Mouse (Mus musculus): Measurements from ENCODE around the gene Zfp791. TPM values are rescaled to one million over a fixed set of nuclear protein-coding genes. Genes with fewer than 3 reads are reported as not detected.
"Not testable (repeated sequence)": the region's sequence is repeated elsewhere in the genome, so short reads cannot be mapped to it uniquely, and the experiment has no call there.

Gene Zfp791
- polyA plus RNA-seq (2015; fragmentation: Nextera tagmentation; extraction: Ambion mirVana), result 2.1 and 2.3 TPM in 2 replicates

- H3K4me3 ChIP-seq, result no peak within 1 kb of the TSS
- no peak within 1 kb of the TSS for H3K4me2 ChIP-seq
- no peak within 1 kb of the TSS for H3K27ac ChIP-seq
- WGBS, result 78% methylated on average over 3 of the region's 3 CpGs
- no peak within 1 kb of the TSS for H3K9ac ChIP-seq
- H3K4me1 ChIP-seq, result peaks cover 9% of the 10 kb centered on the region; the same call in 1 of the 2 replicates
- H3K9me3 ChIP-seq (replicated peaks), result no peaks in the 10 kb centered on the region
- ATAC-seq, result no peak
- no peaks in the 10 kb centered on the region for H3K36me3 ChIP-seq (ENCODE audit: poor library complexity, severe bottlenecking)
- no peaks in the 10 kb centered on the region for H3K27me3 ChIP-seq
Measured at GRCm38 (mm10) chr8:85122995-85123394, at the start of gene Zfp791. TSS of gene Zfp791 (minus strand) at chr8:85123095.

- Histone ChIP-seq H3K4me3 (no peak overlapping the region), H3K27me3 (0 out of 2 replicates have a peak, but pooled peaks cover 4% of the 10 kb centered on the region), H3K9ac (no peak overlapping the region), H3K27ac (no peak overlapping the region), H3K4me2 (no peak overlapping the region), H3K9me3 (replicated peaks) (no peaks in the 10 kb centered on the region), H3K4me1 (no peaks in the 10 kb centered on the region), H3K36me3 (ENCODE audit: poor library complexity, severe bottlenecking) (no peaks in the 10 kb centered on the region)
- ATAC-seq, result no peak
- WGBS, result 27% methylated on average over 14 of the region's 14 CpGs
Measured at GRCm38 (mm10) chr8:85171291-85171690, 48.4 kb upstream of the Zfp791 start.

GRCm38 (mm10) chr8:85151624-85152023 lies 28.7 kb upstream of the Zfp791 start, which contains the start of gene Cks1brt:
TSS of gene Cks1brt (plus strand) at chr8:85151924.
- no peak for ATAC-seq
- 88% methylated on average over 3 of the region's 3 CpGs for WGBS
- no peak within 1 kb of the TSS for H3K4me3 ChIP-seq
- H3K27me3 ChIP-seq, result no peaks in the 10 kb centered on the region
- H3K36me3 ChIP-seq (ENCODE audit: poor library complexity, severe bottlenecking), result no peaks in the 10 kb centered on the region
- no peak within 1 kb of the TSS for H3K4me2 ChIP-seq
- no peak within 1 kb of the TSS for H3K9ac ChIP-seq
- no peak within 1 kb of the TSS for H3K27ac ChIP-seq
- peaks cover 37% of the 10 kb centered on the region for H3K9me3 ChIP-seq (replicated peaks)
- H3K4me1 ChIP-seq, result no peaks in the 10 kb centered on the region

GRCm38 (mm10) chr8:85142516-85142915 lies 19.6 kb upstream of the Zfp791 start:
- no peak overlapping the region for H3K27ac ChIP-seq
- H3K9me3 ChIP-seq (replicated peaks), result peaks cover 8% of the 10 kb centered on the region; the same call in 1 of the 2 replicates
- no peak overlapping the region for H3K9ac ChIP-seq
- H3K36me3 ChIP-seq (ENCODE audit: poor library complexity, severe bottlenecking), result no peaks in the 10 kb centered on the region
- no peaks in the 10 kb centered on the region for H3K4me1 ChIP-seq
- no peak overlapping the region for H3K4me3 ChIP-seq
- no peak overlapping the region for H3K4me2 ChIP-seq
- WGBS, result 93% methylated on average over 4 of the region's 4 CpGs
- no peaks in the 10 kb centered on the region for H3K27me3 ChIP-seq
- no peak for ATAC-seq

- not testable (repeated sequence) for H3K27me3 ChIP-seq; H3K9me3 ChIP-seq (replicated peaks); ATAC-seq; H3K4me1 ChIP-seq; H3K9ac ChIP-seq; H3K4me2 ChIP-seq; H3K4me3 ChIP-seq; H3K27ac ChIP-seq; H3K36me3 ChIP-seq (ENCODE audit: poor library complexity, severe bottlenecking)
- WGBS, result 80% methylated on average over 2 of the region's 2 CpGs
Measured at GRCm38 (mm10) chr8:85135690-85136089, 12.8 kb upstream of the Zfp791 start.

- peaks cover 6% of the 10 kb centered on the region; the same call in 1 of the 2 replicates for H3K27me3 ChIP-seq
- H3K27ac ChIP-seq, result no peak overlapping the region
- no peak for ATAC-seq
- H3K4me2 ChIP-seq, result no peak overlapping the region
- no peak overlapping the region for H3K9ac ChIP-seq
- H3K4me3 ChIP-seq, result no peak overlapping the region
- H3K36me3 ChIP-seq (ENCODE audit: poor library complexity, severe bottlenecking), result no peaks in the 10 kb centered on the region
- 97% methylated on average over 1 of the region's 1 CpGs for WGBS
- no peaks in the 10 kb centered on the region for H3K9me3 ChIP-seq (replicated peaks)
- no peaks in the 10 kb centered on the region for H3K4me1 ChIP-seq
Measured at GRCm38 (mm10) chr8:85132335-85132734, 9.4 kb upstream of the Zfp791 start.

- H3K27me3 ChIP-seq, result no peaks in the 10 kb centered on the region
- H3K4me3 ChIP-seq, result no peak overlapping the region
- ATAC-seq, result no peak
- H3K9ac ChIP-seq, result no peak overlapping the region
- no peak overlapping the region for H3K4me2 ChIP-seq
- H3K4me1 ChIP-seq, result peaks cover 6% of the 10 kb centered on the region; the same call in 1 of the 2 replicates
- H3K36me3 ChIP-seq (ENCODE audit: poor library complexity, severe bottlenecking), result no peaks in the 10 kb centered on the region
- H3K9me3 ChIP-seq (replicated peaks), result no peaks in the 10 kb centered on the region
- H3K27ac ChIP-seq, result no peak overlapping the region
- WGBS, result 93% methylated on average over 8 of the region's 8 CpGs
Measured at GRCm38 (mm10) chr8:85123691-85124090, 796 bp upstream of the Zfp791 start.

GRCm38 (mm10) chr8:85120251-85120650 lies 2.6 kb downstream of the Zfp791 start:
- ATAC-seq; H3K27ac ChIP-seq; H3K36me3 ChIP-seq (ENCODE audit: poor library complexity, severe bottlenecking); H3K9ac ChIP-seq; H3K9me3 ChIP-seq (replicated peaks); H3K4me3 ChIP-seq; H3K4me2 ChIP-seq; H3K4me1 ChIP-seq; H3K27me3 ChIP-seq: not testable (repeated sequence)
- 80% methylated on average over 5 of the region's 5 CpGs for WGBS

- ATAC-seq, result peak; percentile 86
- H3K4me2 ChIP-seq, result peak overlapping the region; percentile 86
Measured at GRCm38 (mm10) chr8:85119052-85119981, 3.6 kb downstream of the Zfp791 start.

GRCm38 (mm10) chr8:85116984-85117383 lies 5.9 kb downstream of the Zfp791 start:
- no peak overlapping the region for H3K27ac ChIP-seq
- 93% methylated on average over 7 of the region's 7 CpGs for WGBS
- H3K4me1 ChIP-seq, result peaks cover 9% of the 10 kb centered on the region; the same call in 1 of the 2 replicates
- no peaks in the 10 kb centered on the region for H3K9me3 ChIP-seq (replicated peaks)
- no peak overlapping the region for H3K4me2 ChIP-seq
- peaks cover 3% of the 10 kb centered on the region; the same call in 1 of the 2 replicates for H3K36me3 ChIP-seq (ENCODE audit: poor library complexity, severe bottlenecking)
- no peak for ATAC-seq
- H3K9ac ChIP-seq, result no peak overlapping the region
- H3K4me3 ChIP-seq, result no peak overlapping the region
- no peaks in the 10 kb centered on the region for H3K27me3 ChIP-seq

More at GRCm38 (mm10) chr8:85119052-85119981, 3.6 kb downstream of the Zfp791 start:
- WGBS, result 6% methylated on average over 37 of the region's 37 CpGs
- H3K27ac ChIP-seq, result no peak overlapping the region
- no peaks in the 10 kb centered on the region for H3K9me3 ChIP-seq (replicated peaks)
- H3K4me3 ChIP-seq, result peak overlapping the region; percentile 66
- no peaks in the 10 kb centered on the region for H3K36me3 ChIP-seq (ENCODE audit: poor library complexity, severe bottlenecking)
- H3K9ac ChIP-seq, result peak overlapping the region; percentile 73
- H3K27me3 ChIP-seq, result no peaks in the 10 kb centered on the region
- peaks cover 9% of the 10 kb centered on the region; the same call in 1 of the 2 replicates for H3K4me1 ChIP-seq

- no peak overlapping the region for H3K4me2 ChIP-seq
- no peaks in the 10 kb centered on the region for H3K27me3 ChIP-seq
- 78% methylated on average over 4 of the region's 4 CpGs for WGBS
- H3K9me3 ChIP-seq (replicated peaks), result no peaks in the 10 kb centered on the region
- ATAC-seq, result no peak
- no peak overlapping the region for H3K27ac ChIP-seq
- peaks cover 17% of the 10 kb centered on the region for H3K36me3 ChIP-seq (ENCODE audit: poor library complexity, severe bottlenecking)
- H3K9ac ChIP-seq, result no peak overlapping the region
- H3K4me3 ChIP-seq, result no peak overlapping the region
- peaks cover 9% of the 10 kb centered on the region; the same call in 1 of the 2 replicates for H3K4me1 ChIP-seq
Measured at GRCm38 (mm10) chr8:85115501-85115900, 7.4 kb downstream of the Zfp791 start.

- H3K4me1 ChIP-seq, result no peaks in the 10 kb centered on the region
- H3K27ac ChIP-seq, result no peak overlapping the region
- WGBS, result 96% methylated on average over 10 of the region's 10 CpGs
- no peak for ATAC-seq
- peaks cover 30% of the 10 kb centered on the region for H3K36me3 ChIP-seq (ENCODE audit: poor library complexity, severe bottlenecking)
- no peaks in the 10 kb centered on the region for H3K27me3 ChIP-seq
- no peak overlapping the region for H3K4me3 ChIP-seq
- no peaks in the 10 kb centered on the region for H3K9me3 ChIP-seq (replicated peaks)
- no peak overlapping the region for H3K9ac ChIP-seq
- no peak overlapping the region for H3K4me2 ChIP-seq
Measured at GRCm38 (mm10) chr8:85113241-85113640, 9.7 kb downstream of the Zfp791 start.
